Comparison of ENCODE assay signal across 16 mouse cellular contexts in the genomic region with DNA sequence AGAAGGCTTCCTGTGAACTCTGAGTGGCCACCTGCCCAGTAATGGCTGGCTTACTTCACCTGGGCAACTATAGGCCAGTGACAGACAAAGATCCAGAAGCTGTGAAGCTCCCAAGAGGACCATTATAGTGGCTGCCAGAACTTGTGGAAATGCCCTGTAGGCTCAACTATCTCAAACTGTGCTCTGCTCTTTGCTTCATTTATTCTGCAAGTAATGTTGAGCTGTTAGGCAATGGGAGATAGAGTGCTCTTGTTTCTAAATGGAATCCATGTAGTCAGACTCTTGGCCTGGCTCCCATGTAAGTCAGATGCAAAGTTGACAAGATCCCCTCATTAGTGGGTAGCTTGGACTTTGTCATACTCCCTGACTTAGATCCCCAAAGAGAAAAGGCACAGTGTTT.
"Had no signal": no experiment of that assay in that cellular context is flagged by ENCODE, and none has a peak within 500 bp of the region (broad histone marks: within the 10 kb centered on the region; RNA-seq: fewer than 3 reads in every experiment).

No protein-coding gene starts in this region.

- H3K9ac ChIP-seq: neural tube, embryonic 13.5 days; neural tube, embryonic 15.5 days; stomach, embryonic 15.5 days had no signal

- H3K27ac ChIP-seq: neural tube, embryonic 13.5 days; neural tube, embryonic 15.5 days; stomach, embryonic 15.5 days; stomach, postnatal 0 days had no signal

- H3K4me3 ChIP-seq: neural tube, embryonic 13.5 days; neural tube, embryonic 15.5 days; stomach, embryonic 15.5 days had no signal

- DNase-seq: retina, postnatal 1 day; right cerebral cortex, adult 18-20 months; right cerebral cortex, postnatal 14 days; right cerebral cortex, postnatal 25 days; right cerebral cortex, postnatal 4 days; spleen, adult 18-20 months; thymus, adult 18-20 months; thymus, adult 2 months; thymus, postnatal 14 days; thymus, postnatal 25 days; thymus, postnatal 36 days; thymus, postnatal 4 days had no signal

- H3K36me3 ChIP-seq: neural tube, embryonic 13.5 days; neural tube, embryonic 15.5 days; stomach, embryonic 15.5 days had no signal

- H3K4me2 ChIP-seq: neural tube, embryonic 13.5 days; neural tube, embryonic 15.5 days; stomach, embryonic 15.5 days had no signal

- H3K9me3 ChIP-seq: neural tube, embryonic 13.5 days; neural tube, embryonic 15.5 days; stomach, embryonic 15.5 days had no signal

- H3K4me1 ChIP-seq: neural tube, embryonic 13.5 days; neural tube, embryonic 15.5 days; stomach, embryonic 15.5 days had no signal

- H3K27me3 ChIP-seq: neural tube, embryonic 13.5 days; neural tube, embryonic 15.5 days; stomach, embryonic 15.5 days had no signal
